Mouse (Mus musculus) T-helper 17 cell (primary cell): Measurements from ENCODE around the gene Stx8.

ENCODE experiments used
- in situ Hi-C, 2 experiments: fragments of 300-600 bp; cut with MboI, MseI; formaldehyde crosslinking; loops; 1 replicate in 1 of 2; 2 replicates in 1 of 2; pipeline ENCODE4 v1.15.1; 2025; ENCODE audit warnings: high pct_unique_total_duplicates in 2 of 2

The Stx8 gene

DNA sequence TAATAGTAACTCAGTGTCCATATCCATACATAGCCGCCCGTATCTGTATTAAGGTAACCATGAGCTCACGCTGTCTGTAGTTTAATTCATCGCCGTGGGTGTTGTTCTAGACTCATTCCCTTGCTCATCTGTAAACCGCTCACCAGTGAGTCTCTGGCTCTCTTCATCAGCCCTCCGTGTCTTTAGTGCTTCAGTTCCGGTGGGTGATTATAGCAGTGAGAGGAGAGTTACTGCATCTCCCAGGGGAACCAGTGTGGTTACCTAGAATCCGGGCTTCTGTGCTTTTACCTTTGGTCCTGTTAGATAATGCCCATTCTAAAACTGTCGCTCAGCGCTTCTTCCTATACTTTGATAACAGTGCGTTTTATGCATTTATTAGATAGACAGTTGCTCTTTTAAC is 116.8 kb downstream of the Stx8 start:
- in situ Hi-C loops = no loop called here

- in situ Hi-C loops = no loop called here
Measured at GRCm38 (mm10) chr11:68083562-68083961, 117.6 kb downstream of the Stx8 start.

GRCm38 (mm10) chr11:68086221-68086620 is 120.2 kb downstream of the Stx8 start:
- in situ Hi-C loops = no loop called here

DNA sequence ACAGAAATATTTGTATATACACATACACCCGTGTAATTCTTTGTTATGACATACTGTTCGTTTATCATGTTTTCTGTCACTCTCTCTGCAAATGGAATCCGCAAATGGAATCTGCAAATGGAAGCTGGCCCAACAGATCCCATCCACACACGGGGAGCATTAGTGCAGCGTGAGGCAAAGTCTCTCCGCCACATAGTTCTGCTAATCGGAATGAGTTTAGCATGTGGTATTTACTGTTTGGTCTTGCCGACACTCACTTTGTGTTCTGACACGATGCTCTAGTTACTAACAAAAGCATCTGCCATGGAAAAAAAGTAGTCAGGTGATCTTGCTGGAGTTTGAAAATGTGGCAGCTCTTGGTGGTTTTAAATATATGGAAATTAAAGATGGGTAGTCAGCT is 123.4 kb downstream of the Stx8 start:
- in situ Hi-C loops = no loop called here

DNA sequence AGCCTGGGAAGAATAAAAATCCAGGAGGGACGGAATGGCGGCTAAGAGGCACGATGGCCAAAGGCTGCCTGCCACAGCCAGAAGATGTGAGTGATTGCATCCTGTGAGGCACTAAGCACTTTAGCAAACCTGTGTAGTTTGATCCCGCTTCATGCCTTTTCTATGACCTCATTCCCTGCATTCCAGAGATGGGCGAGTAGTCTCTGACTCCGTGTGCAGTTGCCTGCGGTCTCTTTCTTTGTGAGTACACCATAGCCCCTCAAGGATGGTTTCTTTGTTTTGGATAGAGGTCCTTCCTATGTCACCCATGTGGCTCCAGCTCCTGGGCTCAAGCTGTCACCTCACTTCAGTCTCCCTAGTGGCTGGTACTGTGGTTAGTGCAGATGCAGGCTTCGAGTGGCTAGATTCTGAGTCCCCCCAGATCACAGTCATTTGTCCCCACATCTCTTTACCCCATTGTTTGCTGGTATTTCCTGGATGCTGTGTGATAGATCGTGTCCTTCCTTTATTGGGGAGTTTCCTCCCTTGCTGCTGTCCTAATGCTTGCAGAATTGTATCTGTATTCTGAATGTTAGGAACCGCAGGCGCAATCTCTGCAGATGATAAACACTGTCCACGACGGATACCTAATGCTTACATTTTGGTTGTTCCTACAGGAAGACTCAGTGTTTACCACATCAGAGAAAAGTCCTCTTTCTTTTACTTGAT is 124.0 kb downstream of the Stx8 start:
- in situ Hi-C loops = no loop called here

GRCm38 (mm10) chr11:68091975-68092759 is 126.2 kb downstream of the Stx8 start:
- in situ Hi-C loops = no loop called here

DNA sequence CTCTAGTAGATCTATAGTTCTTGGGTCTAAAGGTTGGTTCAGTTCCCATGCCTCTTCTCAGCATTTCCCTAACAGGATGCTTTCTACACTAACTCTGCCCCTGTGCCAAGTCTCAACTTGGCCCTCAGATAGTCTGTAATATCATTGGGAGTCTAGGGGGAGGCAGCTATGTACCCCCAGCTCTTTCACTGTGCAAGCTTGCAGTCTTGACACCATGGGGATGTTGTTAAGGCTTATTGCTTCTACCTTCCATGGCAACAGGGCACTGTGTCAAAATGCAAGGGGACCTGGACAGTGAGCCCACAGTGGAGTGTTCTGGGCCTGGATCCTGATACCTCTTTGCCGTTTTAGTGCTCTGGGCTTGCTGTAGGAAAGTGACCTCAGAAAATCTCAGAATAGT is 135.6 kb downstream of the Stx8 start:
- in situ Hi-C loops = no loop called here

- in situ Hi-C loops = no loop called here
Measured at GRCm38 (mm10) chr11:68103480-68103879, 137.5 kb downstream of the Stx8 start.

DNA sequence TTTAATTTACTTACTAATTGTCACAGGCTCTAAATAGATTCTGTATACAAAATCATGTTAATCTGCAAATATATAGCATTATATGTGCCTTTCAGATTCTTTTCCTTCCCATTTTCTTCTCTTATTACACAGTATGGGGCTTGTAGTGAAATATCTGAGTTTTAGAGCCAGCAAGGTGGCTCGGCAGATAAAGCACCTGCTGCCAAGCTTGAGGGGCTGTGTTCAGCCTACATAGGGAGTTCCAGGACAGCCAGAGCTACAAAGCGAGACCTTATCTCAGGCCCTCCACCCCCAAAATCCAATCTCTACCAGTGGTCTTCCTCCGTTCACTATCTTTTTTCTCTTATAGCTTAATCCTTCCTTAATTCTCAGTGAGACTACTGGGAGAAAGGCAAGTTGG is 140.1 kb downstream of the Stx8 start:
- in situ Hi-C loops = no loop called here

DNA sequence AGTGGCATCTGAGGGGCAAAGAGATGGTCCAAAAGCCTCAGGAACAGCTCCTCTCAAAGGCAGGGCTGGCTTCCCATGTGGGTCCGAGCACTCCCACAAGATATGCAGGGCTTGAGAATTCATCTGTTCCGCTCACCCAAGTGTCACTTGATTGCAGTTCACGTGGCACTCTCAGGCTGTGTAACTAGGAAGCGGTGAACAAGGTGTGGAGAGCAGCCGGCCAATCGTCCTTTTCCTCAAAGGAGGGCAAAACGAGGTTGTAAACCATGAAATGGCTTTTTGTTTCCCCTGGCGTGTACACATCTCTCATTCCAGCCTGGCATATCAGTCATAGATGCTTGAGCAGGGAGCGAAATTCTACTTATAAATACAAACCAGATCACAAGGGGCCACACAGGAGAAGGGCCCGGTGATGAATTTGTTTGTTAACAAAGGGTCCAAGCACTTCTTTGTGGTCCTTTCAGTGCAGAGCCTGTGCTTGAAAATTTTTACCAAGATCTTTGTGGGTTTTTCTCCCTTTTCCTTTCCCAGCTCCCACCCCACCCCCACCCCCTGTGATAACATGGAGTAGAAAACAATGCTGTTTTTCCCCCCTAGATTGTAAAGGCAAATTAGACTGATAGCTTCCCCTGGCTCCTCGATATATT is 147.6 kb downstream of the Stx8 start:
- in situ Hi-C loops = loop anchor here in 1 of 2 experiments (10.0 kb wide), 1 partner anchor 1051 kb away; no protein-coding TSS in a partner anchor

DNA sequence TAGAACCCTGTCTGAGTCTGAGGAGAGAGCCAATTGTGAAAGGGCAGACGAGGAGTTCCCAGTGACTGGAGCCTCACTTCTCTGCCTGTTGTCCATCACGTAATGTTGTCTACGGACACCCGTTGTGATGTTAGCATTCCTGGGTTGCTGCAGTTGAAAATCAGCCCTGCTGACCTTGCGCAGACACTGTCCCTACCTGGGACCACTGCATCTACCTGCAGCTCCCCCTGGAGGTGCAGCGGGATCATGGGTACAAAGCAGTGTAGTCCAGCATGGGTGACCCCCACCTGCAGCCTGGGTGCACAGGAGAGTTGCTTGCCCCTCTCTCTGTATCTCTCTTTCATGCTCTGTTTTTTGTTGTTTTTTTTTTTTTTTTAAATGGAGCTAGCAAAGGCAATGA is 148.2 kb downstream of the Stx8 start:
- in situ Hi-C loops = loop anchor here in 1 of 2 experiments (10.0 kb wide), 1 partner anchor 1051 kb away; no protein-coding TSS in a partner anchor

DNA sequence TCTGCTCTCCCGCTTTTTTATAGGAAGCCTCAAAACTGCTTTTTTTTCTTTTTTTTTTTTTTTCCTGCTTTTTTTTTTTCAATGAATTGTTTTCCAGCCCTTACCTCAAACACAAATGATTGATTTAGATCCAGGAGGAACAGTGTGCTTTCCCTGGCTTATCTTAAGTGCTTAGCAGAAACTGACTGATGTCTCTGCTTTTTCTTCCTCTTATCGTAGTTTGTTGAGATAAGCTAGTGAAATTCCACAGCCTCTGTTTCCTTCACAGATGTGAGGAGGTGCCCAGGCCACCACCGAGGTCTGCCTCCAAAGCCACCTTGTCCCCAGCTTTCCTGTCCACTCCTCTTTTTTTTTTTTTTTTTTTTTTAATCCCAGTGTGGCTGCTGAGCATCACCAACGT is 150.2 kb downstream of the Stx8 start:
- in situ Hi-C loops = loop anchor here in 1 of 2 experiments (10.0 kb wide), 1 partner anchor 1049 kb away; no protein-coding TSS in a partner anchor

GRCm38 (mm10) chr11:68117878-68118660 is 152.1 kb downstream of the Stx8 start:
- in situ Hi-C loops = loop anchor here in 1 of 2 experiments (10.0 kb wide), 1 partner anchor 1047 kb away; no protein-coding TSS in a partner anchor

- in situ Hi-C loops = loop anchor here in 1 of 2 experiments (10.0 kb wide), 1 partner anchor 1046 kb away; no protein-coding TSS in a partner anchor
Measured at GRCm38 (mm10) chr11:68118679-68119078, 152.7 kb downstream of the Stx8 start.

- in situ Hi-C loops = loop anchor here in 1 of 2 experiments (10.0 kb wide), 1 partner anchor 1046 kb away; no protein-coding TSS in a partner anchor
Measured at GRCm38 (mm10) chr11:68119136-68119535, 153.1 kb downstream of the Stx8 start.

DNA sequence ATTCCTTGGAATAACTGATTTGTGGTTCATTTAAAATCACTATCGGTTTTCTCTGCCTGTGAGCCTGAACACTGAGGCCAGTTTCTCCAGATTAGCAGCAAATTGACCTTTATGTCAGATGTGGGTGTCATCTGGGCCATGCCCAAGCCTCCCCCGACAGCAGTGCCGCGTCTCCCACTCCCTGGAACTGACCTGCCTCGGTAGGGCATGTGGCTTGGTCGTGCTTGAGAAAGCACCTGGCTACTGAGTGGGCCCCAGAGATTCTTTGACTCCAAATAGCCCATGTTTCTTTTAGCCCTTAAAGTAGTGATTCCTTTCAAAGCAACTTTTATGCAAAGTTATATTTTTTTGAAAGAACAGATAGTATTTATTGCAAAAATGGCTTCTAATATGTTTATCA is 155.3 kb downstream of the Stx8 start:
- in situ Hi-C loops = loop anchor here in 1 of 2 experiments (5.0 kb wide), 1 partner anchor 104 kb away; no protein-coding TSS in a partner anchor

GRCm38 (mm10) chr11:68121660-68122059 is 155.7 kb downstream of the Stx8 start:
- in situ Hi-C loops = loop anchor here in 1 of 2 experiments (5.0 kb wide), 1 partner anchor 104 kb away; no protein-coding TSS in a partner anchor

DNA sequence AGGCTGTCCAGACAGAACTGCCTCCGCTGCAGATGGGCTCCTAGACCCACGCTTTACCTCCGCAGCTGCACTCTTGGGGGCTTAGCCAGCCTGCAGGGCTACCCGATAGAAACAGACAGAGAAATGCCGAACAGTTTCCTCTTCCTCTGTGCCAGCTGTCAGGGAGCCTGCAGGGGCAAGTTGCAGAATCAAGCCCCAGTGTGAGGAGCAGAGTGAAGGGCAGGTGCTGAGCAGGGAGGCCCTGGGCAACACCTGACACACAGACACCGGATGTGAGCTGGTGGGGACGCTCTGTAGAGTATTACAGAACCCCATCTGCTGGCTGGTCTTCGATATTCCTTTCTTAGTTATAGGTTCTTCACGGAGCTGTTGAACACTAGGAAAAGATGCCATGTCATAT is 160.1 kb downstream of the Stx8 start:
- in situ Hi-C loops = no loop called here

- in situ Hi-C loops = no loop called here
Measured at GRCm38 (mm10) chr11:68134494-68134893, 168.5 kb downstream of the Stx8 start.

GRCm38 (mm10) chr11:68135350-68135749 is 169.4 kb downstream of the Stx8 start:
- in situ Hi-C loops = no loop called here

DNA sequence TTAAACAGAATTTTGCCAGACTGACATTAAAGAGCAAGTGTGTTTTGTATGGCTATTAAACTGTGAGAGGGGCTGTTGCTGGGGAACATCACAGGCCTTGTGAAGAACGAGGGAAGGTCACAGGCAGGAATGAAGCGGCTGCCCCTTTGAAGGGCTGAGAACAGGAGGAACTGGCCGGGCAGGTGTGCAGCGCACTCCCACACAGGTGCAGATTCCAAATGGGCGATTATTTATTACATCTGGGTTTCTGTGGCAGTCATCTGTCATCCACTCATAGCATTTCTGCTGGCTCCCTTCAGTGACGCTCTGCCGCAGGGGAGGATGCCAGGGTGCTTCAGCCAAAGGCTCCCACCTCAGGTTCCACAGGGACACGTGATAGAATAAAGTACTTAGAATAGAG is 170.7 kb downstream of the Stx8 start:
- in situ Hi-C loops = no loop called here
